Mouse (Mus musculus) stomach, embryonic 16.5 days (tissue): ENCODE results near the gene Ephb1. TPM values are rescaled to one million over a fixed set of nuclear protein-coding genes. Genes with fewer than 3 reads are reported as not detected.
A peak's percentile ranks its signal among the peaks of the same experiment; 100 is the strongest.

Experiments
- ATAC-seq: fragments of 200-750 bp; cut with Nextera tagmentation; 2 replicates; pipeline ENCODE4 v1.8.0; 2017; ENCODE audit warnings: moderate number of reproducible peaks, moderate TSS enrichment; ENCODE audit not compliant: insufficient read depth, low FRiP score
- H3K27ac ChIP-seq: fragments of 300-500 bp; sonication (generic); 2 replicates; pipeline ENCODE4 v1.5.1; 2014; ENCODE audit warnings: low read length
- H3K27me3 ChIP-seq: fragments of 300-500 bp; sonication (generic); 2 replicates; pipeline ENCODE4 v1.6.1; 2014; ENCODE audit warnings: low read length, control low read depth, mixed read lengths; ENCODE audit not compliant: control insufficient read depth, insufficient read depth
- H3K36me3 ChIP-seq: fragments of 300-500 bp; sonication (generic); 2 replicates; pipeline ENCODE4 v1.6.1; 2014; ENCODE audit warnings: low read length; ENCODE audit not compliant: control insufficient read depth, insufficient read depth
- H3K4me1 ChIP-seq: fragments of 300-500 bp; sonication (generic); 2 replicates; pipeline ENCODE4 v1.6.1; 2014; ENCODE audit warnings: low read length, control low read depth, mixed read lengths; ENCODE audit not compliant: control insufficient read depth, insufficient read depth
- H3K4me2 ChIP-seq: fragments of 300-500 bp; sonication (generic); 2 replicates; pipeline ENCODE4 v1.6.1; 2014; ENCODE audit warnings: low read depth, low read length, mixed read lengths
- H3K4me3 ChIP-seq: fragments of 300-500 bp; sonication (generic); replicated peaks from 2 replicates; pipeline ENCODE4 v1.5.1; 2014; ENCODE audit warnings: mild to moderate bottlenecking, low read length
- H3K9ac ChIP-seq: fragments of 300-500 bp; sonication (generic); 2 replicates; pipeline ENCODE4 v1.6.1; 2014; ENCODE audit warnings: low read length
- H3K9me3 ChIP-seq: fragments of 300-500 bp; sonication (generic); replicated peaks from 2 replicates; pipeline ENCODE4 v1.6.1; 2016; ENCODE audit warnings: low read length, control low read depth; ENCODE audit not compliant: control insufficient read depth
- WGBS: fragments of 180-500 bp; shearing (Covaris S2); extraction: QIAGEN DNeasy Blood & Tissue Kit; methylation state at CpG from one replicate; pipeline ENCODE4 v1.1.7; 2014; 5-methylcytosine and 5-hydroxymethylcytosine counted together
- polyA plus RNA-seq: library from polyadenylated mRNA; unstranded; fragments of >200 nt; fragmentation: Nextera tagmentation; extraction: Ambion mirVana; gene quantifications from 2 replicates; pipeline ENCODE4 v1.2.1, GENCODE M21; 2015

The Ephb1 gene
- polyA plus RNA-seq, 1 experiment from 2014 or later: 3.6 TPM

GRCm38 (mm10) chr9:101996183-101996582, 358.3 kb downstream of the Ephb1 start:
- H3K4me1 ChIP-seq: no peaks in the 10 kb centered on the region
- WGBS: 71% methylated on average over 7 of the region's 7 CpGs
- H3K9ac ChIP-seq: no peak overlapping the region
- no peak for ATAC-seq
- no peaks in the 10 kb centered on the region for H3K27me3 ChIP-seq
- H3K4me2 ChIP-seq: no peak overlapping the region
- H3K36me3 ChIP-seq: no peaks in the 10 kb centered on the region
- no peak overlapping the region for H3K27ac ChIP-seq
- no peaks in the 10 kb centered on the region for H3K9me3 ChIP-seq
- H3K4me3 ChIP-seq: no peak overlapping the region

- H3K9me3 ChIP-seq: no peaks in the 10 kb centered on the region
- WGBS: 46% methylated on average over 10 of the region's 10 CpGs
- ATAC-seq: peak; percentile 50
- no peaks in the 10 kb centered on the region for H3K4me1 ChIP-seq
- no peak overlapping the region for H3K4me3 ChIP-seq
- H3K27ac ChIP-seq: no peak overlapping the region
- H3K27me3 ChIP-seq: no peaks in the 10 kb centered on the region
- no peak overlapping the region for H3K9ac ChIP-seq
- H3K36me3 ChIP-seq: no peaks in the 10 kb centered on the region
- H3K4me2 ChIP-seq: no peak overlapping the region
Measured at GRCm38 (mm10) chr9:101995423-101996156, 358.9 kb downstream of the Ephb1 start.

GRCm38 (mm10) chr9:101994086-101994485, 360.4 kb downstream of the Ephb1 start:
- Histone ChIP-seq H3K36me3 (no peaks in the 10 kb centered on the region), H3K4me2 (no peak overlapping the region), H3K4me1 (no peaks in the 10 kb centered on the region), H3K27me3 (no peaks in the 10 kb centered on the region), H3K27ac (no peak overlapping the region), H3K9ac (no peak overlapping the region), H3K9me3 (no peaks in the 10 kb centered on the region), H3K4me3 (no peak overlapping the region)
- no peak for ATAC-seq
- WGBS: 80% methylated on average over 2 of the region's 2 CpGs

GRCm38 (mm10) chr9:101990836-101991235, 363.7 kb downstream of the Ephb1 start:
- 84% methylated on average over 12 of the region's 12 CpGs for WGBS
- Histone ChIP-seq H3K9me3 (no peaks in the 10 kb centered on the region), H3K4me2 (no peak overlapping the region), H3K4me3 (no peak overlapping the region), H3K36me3 (no peaks in the 10 kb centered on the region), H3K27me3 (no peaks in the 10 kb centered on the region), H3K9ac (no peak overlapping the region), H3K4me1 (no peaks in the 10 kb centered on the region), H3K27ac (no peak overlapping the region)
- no peak for ATAC-seq

- ATAC-seq: no peak
- WGBS: 62% methylated on average over 6 of the region's 6 CpGs
- Histone ChIP-seq H3K4me1 (no peaks in the 10 kb centered on the region), H3K9ac (no peak overlapping the region), H3K4me2 (no peak overlapping the region), H3K4me3 (no peak overlapping the region), H3K27me3 (no peaks in the 10 kb centered on the region), H3K9me3 (no peaks in the 10 kb centered on the region), H3K27ac (no peak overlapping the region), H3K36me3 (no peaks in the 10 kb centered on the region)
Measured at GRCm38 (mm10) chr9:101990032-101990431, 364.5 kb downstream of the Ephb1 start.

- no peak overlapping the region for H3K27ac ChIP-seq
- H3K36me3 ChIP-seq: no peaks in the 10 kb centered on the region
- no peak overlapping the region for H3K9ac ChIP-seq
- H3K27me3 ChIP-seq: no peaks in the 10 kb centered on the region
- no peak overlapping the region for H3K4me2 ChIP-seq
- 86% methylated on average over 2 of the region's 2 CpGs for WGBS
- ATAC-seq: no peak
- H3K9me3 ChIP-seq: no peaks in the 10 kb centered on the region
- no peaks in the 10 kb centered on the region for H3K4me1 ChIP-seq
- no peak overlapping the region for H3K4me3 ChIP-seq
Measured at GRCm38 (mm10) chr9:101986910-101987309, 367.6 kb downstream of the Ephb1 start.

GRCm38 (mm10) chr9:101982378-101982777, 372.1 kb downstream of the Ephb1 start:
- H3K36me3 ChIP-seq: no peaks in the 10 kb centered on the region
- no peak overlapping the region for H3K4me2 ChIP-seq
- H3K9me3 ChIP-seq: no peaks in the 10 kb centered on the region
- WGBS: 71% methylated on average over 7 of the region's 7 CpGs
- H3K27ac ChIP-seq: no peak overlapping the region
- no peak overlapping the region for H3K9ac ChIP-seq
- H3K4me3 ChIP-seq: no peak overlapping the region
- H3K27me3 ChIP-seq: no peaks in the 10 kb centered on the region
- no peaks in the 10 kb centered on the region for H3K4me1 ChIP-seq
- ATAC-seq: no peak

GRCm38 (mm10) chr9:101981161-101981560, 373.3 kb downstream of the Ephb1 start:
- Histone ChIP-seq H3K4me2 (no peak overlapping the region), H3K4me3 (no peak overlapping the region), H3K9ac (no peak overlapping the region), H3K9me3 (no peaks in the 10 kb centered on the region), H3K36me3 (no peaks in the 10 kb centered on the region), H3K27me3 (no peaks in the 10 kb centered on the region), H3K4me1 (no peaks in the 10 kb centered on the region), H3K27ac (no peak overlapping the region)
- WGBS: 82% methylated on average over 2 of the region's 2 CpGs
- ATAC-seq: no peak

- Histone ChIP-seq H3K27me3 (no peaks in the 10 kb centered on the region), H3K27ac (no peak overlapping the region), H3K4me2 (no peak overlapping the region), H3K4me1 (no peaks in the 10 kb centered on the region), H3K4me3 (no peak overlapping the region), H3K9me3 (no peaks in the 10 kb centered on the region), H3K9ac (no peak overlapping the region), H3K36me3 (no peaks in the 10 kb centered on the region)
- WGBS: 84% methylated on average over 4 of the region's 4 CpGs
- no peak for ATAC-seq
Measured at GRCm38 (mm10) chr9:101976884-101977465, 377.5 kb downstream of the Ephb1 start.
